Mouse (Mus musculus): Measurements from ENCODE around the gene Ndufaf8.

Ndufaf8 gene

GRCm38 (mm10) chr11:120136195-120136594 is 37.5 kb downstream of the Ndufaf8 start:
- no peak for DNase-seq (ENCODE audit: low spot score)

- DNase-seq (ENCODE audit: low spot score): no peak
Measured at GRCm38 (mm10) chr11:120136796-120137624, 38.3 kb downstream of the Ndufaf8 start.

GRCm38 (mm10) chr11:120137625-120138004 is 38.9 kb downstream of the Ndufaf8 start:
- no peak for DNase-seq (ENCODE audit: low spot score)

DNA sequence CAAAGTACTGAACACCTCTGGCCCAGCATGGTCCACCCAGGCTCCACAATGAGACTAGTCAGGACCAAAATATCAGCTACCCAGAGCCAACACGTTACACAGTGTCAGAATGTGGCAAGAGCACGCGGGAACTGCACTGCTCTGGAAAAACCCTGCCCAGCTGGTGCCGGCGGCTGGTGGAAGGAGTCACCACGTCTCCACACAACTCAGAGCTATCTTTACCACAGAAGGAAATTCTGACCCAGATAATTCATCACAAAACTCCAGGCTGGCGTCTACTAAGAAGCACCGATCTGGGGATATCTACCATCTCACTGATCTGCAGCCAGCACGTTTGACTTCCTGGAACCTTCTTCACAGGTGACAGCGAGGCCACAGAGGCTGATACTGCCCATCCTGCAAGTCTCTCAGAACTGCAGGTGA is 40.6 kb downstream of the Ndufaf8 start:
- no peak for DNase-seq (ENCODE audit: low spot score)

DNA sequence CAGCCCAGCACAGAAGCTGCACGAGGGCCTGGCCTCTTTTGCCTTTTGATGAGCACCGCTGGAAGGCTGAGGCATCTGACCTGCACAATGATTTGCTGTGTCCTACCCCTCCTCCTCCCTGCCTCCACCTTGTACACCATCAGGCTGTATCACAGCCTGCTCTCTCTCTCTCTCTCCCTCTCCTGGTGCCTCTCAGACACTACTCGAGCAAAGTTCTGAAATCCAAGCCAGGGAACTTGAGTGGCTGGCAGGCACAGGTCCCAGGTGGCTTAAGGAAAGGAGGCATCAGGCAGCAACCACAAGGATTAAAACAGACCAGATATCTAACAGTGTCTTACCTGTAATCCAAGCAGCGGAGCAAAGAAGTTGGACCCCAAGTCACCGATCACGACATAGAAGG is 41.5 kb downstream of the Ndufaf8 start:
- DNase-seq (ENCODE audit: low spot score): no peak

DNA sequence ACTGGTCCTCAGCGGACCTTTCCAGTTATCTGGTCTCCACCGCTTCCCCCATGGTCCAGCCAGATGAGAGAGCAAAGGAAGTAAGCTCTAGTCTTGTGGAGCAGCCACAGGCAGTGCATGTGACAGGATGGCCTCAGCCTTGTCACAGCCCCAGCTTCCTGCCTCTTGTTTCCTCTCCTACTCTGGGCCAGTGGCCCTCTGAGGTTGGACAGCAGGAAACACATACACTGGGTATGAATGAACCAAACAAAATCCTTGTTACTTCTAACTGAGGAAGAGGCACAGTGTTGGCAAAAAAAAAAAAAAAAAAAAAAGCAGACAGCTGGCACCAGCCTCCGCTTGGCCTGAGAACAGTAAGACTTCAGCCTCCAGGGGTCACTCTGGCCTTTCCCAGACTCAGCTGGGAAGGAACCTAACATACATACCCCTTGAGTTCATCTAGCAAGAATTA is 43.9 kb downstream of the Ndufaf8 start:
- no peak for DNase-seq (ENCODE audit: low spot score)

DNA sequence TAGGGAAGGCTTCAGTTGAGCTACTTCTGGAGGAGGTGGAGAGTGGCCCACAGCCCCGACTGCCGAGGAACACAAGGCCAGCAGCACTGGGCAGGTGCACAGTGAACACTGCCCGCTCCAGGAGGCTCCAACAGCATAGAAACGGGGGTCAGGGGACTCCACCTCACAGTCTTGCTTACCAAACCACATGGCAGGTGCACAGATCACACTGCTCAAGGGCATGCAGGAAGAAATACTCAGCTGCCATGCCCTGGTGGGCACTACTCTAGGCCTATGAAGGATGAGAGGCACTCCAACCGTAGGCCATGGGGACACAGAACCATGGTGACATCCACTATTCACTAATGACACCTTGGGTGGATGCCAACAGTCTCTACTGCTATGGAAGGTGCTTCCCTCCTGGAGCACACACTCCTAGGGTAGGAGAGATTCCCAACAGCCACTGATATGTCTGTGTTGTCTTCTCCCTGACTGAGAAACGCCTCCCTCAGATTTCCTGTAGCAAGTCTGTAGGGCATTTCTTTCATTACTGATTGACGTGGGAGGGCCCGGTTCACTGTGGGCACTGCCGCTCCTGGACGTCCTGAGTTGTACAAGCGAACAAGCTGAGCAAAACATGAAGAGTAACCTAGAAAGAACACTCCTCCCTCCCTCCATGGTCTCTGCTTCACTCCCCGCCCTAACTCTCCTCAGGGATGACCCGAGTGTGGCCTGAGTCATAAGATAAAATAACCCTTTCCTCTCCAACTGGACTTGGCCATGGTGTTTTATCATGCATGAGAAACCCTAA is 45.2 kb downstream of the Ndufaf8 start:
- no peak for DNase-seq (ENCODE audit: low spot score)

GRCm38 (mm10) chr11:120148201-120148855 is 49.6 kb downstream of the Ndufaf8 start:
- no peak for DNase-seq (ENCODE audit: low spot score)

DNA sequence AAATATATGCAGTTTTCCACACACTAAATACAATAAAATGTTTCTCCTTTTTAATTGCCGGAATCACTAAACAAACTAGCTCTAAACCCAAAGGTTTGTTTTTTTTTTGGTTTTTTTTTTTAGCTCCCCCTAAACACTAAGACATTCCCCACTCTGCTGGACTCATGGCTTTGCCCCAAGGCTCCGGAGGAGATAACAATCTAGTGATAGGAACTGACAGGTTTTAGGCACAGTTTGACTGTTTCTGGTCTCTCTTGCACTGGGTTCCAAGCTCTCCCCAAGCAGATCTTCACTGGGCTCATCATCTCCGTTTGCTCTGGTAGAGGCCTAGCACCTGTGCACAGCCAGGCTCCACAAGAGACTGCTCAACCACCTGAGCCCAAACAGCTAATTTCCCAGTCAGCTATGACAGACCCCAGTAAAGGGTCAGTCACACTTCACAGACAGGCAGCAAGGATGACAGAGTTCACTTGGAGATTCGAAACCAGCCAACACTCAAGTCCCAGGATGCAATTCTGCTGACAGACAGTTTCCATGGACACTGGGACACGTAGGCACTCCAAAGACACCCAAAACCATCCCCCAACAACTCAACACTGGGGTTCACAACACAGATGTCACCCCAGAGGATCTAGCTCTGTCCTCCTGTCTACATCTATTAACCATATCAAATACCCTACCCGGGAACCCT is 50.9 kb downstream of the Ndufaf8 start:
- DNase-seq (ENCODE audit: low spot score): no peak

Data from urinary bladder, postnatal 25 days (tissue).